Mouse (Mus musculus): ENCODE measurements at regions not wholly inside any gene's neighbourhood (a gene's known extent, or its start where the extent isn't known, plus 50 kb on each side); places are given as distances from the start of the nearest gene placed in this dataset.

- no peaks in the 10 kb centered on the region for H3K9me3 ChIP-seq
- H3K4me2 ChIP-seq: no peak overlapping the region
- WGBS: 62% methylated on average over 17 of the region's 17 CpGs
- H3K36me3 ChIP-seq: no peaks in the 10 kb centered on the region
- no peak for ATAC-seq (ENCODE audit: low FRiP score)
- no peaks in the 10 kb centered on the region for H3K27me3 ChIP-seq
- H3K9ac ChIP-seq: no peak overlapping the region
- no peak overlapping the region for H3K27ac ChIP-seq
- peaks cover 13% of the 10 kb centered on the region for H3K4me1 ChIP-seq (replicated peaks)
- no peak overlapping the region for H3K4me3 ChIP-seq
Observed at GRCm38 (mm10) chr10:44994385-44995281, 72.4 kb upstream of the Prep start.

DNA sequence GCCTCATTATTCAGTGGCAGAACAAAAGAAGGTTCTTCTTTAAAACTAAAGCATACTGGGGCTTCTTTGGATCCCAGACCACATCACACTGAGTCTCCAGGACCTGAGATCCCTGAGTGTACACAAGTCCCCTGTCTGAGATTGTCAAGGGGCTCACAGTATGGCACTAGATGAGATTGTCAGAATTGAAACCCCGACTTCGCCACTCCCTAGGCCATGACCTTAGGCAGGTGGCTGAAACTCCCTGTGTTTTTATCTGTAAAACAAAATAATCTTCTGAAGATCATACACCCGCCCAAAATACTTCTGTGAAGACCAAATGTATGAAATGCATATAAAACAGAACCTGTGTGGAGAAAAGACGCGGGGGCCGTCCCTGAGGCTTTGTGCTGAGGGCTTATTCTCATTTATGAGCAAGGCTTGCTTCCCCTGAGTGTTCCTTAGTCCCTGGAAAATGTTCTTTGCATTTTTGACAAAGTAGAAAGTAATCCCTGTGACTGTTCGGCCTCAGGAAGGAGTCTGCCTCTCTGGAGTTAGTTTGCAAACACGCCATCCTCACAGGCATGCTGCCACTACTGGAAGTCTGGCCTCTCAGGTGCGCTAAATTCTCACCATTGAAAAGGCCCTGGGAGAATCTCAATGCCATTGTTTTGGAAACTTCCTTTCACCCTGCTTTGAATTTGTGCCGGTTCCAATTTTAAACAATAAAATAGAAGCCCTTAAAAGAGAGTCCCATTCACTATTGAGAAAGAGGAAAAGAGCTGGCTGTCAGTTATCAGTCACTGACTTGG, 73.3 kb upstream of the Prep start:
- no peak overlapping the region for H3K4me3 ChIP-seq
- WGBS: 50% methylated on average over 10 of the region's 10 CpGs

GRCm38 (mm10) chr10:44989539-44989938, 77.5 kb upstream of the Prep start:
- no peak overlapping the region for H3K4me3 ChIP-seq
- no peak overlapping the region for H3K4me2 ChIP-seq
- ATAC-seq (ENCODE audit: low FRiP score): no peak
- no peaks in the 10 kb centered on the region for H3K27me3 ChIP-seq
- 79% methylated on average over 6 of the region's 6 CpGs for WGBS
- H3K9ac ChIP-seq: no peak overlapping the region
- H3K4me1 ChIP-seq (replicated peaks): peaks cover 5% of the 10 kb centered on the region; the same call in 1 of the 2 replicates
- no peaks in the 10 kb centered on the region for H3K36me3 ChIP-seq
- no peak overlapping the region for H3K27ac ChIP-seq
- no peaks in the 10 kb centered on the region for H3K9me3 ChIP-seq

More for the DNA sequence above, 73.3 kb upstream of the Prep start:
- Histone ChIP-seq H3K9me3 (no peaks in the 10 kb centered on the region), H3K27me3 (no peaks in the 10 kb centered on the region), H3K27ac (no peak overlapping the region), H3K9ac (no peak overlapping the region), H3K36me3 (no peaks in the 10 kb centered on the region), H3K4me2 (no peak overlapping the region), H3K4me1 (replicated peaks) (peaks cover 13% of the 10 kb centered on the region)
- ATAC-seq (ENCODE audit: low FRiP score): no peak

DNA sequence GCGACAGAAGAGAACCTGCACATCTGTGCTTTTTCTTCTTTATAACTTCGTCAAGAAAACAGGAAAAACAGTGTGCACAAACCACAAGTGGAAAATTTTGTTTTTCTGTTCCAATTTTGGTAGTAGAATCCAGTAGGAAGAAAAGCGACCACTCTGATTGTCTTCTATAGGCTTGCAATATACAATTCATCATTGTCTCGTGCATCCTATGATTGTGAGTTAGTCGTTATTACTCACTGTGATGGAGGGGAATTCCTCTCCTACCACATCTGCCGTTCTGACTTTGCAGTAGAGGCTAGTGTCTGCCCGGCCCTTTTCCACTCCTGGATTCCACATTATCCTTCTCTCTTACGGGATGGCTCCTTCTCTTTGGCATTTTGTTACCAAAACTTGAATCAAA, 78.2 kb upstream of the Prep start:
- ATAC-seq (ENCODE audit: low FRiP score): no peak
- Histone ChIP-seq H3K4me2 (no peak overlapping the region), H3K36me3 (no peaks in the 10 kb centered on the region), H3K27ac (no peak overlapping the region), H3K4me3 (no peak overlapping the region), H3K9ac (no peak overlapping the region), H3K9me3 (no peaks in the 10 kb centered on the region), H3K27me3 (no peaks in the 10 kb centered on the region), H3K4me1 (replicated peaks) (no peaks in the 10 kb centered on the region)
- WGBS: 85% methylated on average over 8 of the region's 8 CpGs

GRCm38 (mm10) chr10:44987615-44988014, 79.4 kb upstream of the Prep start:
- H3K27me3 ChIP-seq: no peaks in the 10 kb centered on the region
- no peaks in the 10 kb centered on the region for H3K36me3 ChIP-seq
- H3K27ac ChIP-seq: no peak overlapping the region
- no peak overlapping the region for H3K9ac ChIP-seq
- no peaks in the 10 kb centered on the region for H3K4me1 ChIP-seq (replicated peaks)
- no peaks in the 10 kb centered on the region for H3K9me3 ChIP-seq
- H3K4me2 ChIP-seq: no peak overlapping the region
- 73% methylated on average over 4 of the region's 4 CpGs for WGBS
- H3K4me3 ChIP-seq: no peak overlapping the region
- ATAC-seq (ENCODE audit: low FRiP score): no peak

GRCm38 (mm10) chr10:44981913-44982312, 85.1 kb upstream of the Prep start:
- no peak overlapping the region for H3K9ac ChIP-seq
- H3K9me3 ChIP-seq: peaks cover 4% of the 10 kb centered on the region
- no peak overlapping the region for H3K27ac ChIP-seq
- H3K27me3 ChIP-seq: no peaks in the 10 kb centered on the region
- H3K4me3 ChIP-seq: no peak overlapping the region
- no peaks in the 10 kb centered on the region for H3K4me1 ChIP-seq (replicated peaks)
- ATAC-seq (ENCODE audit: low FRiP score): no peak
- H3K36me3 ChIP-seq: no peaks in the 10 kb centered on the region
- no peak overlapping the region for H3K4me2 ChIP-seq
- 79% methylated on average over 2 of the region's 2 CpGs for WGBS

DNA sequence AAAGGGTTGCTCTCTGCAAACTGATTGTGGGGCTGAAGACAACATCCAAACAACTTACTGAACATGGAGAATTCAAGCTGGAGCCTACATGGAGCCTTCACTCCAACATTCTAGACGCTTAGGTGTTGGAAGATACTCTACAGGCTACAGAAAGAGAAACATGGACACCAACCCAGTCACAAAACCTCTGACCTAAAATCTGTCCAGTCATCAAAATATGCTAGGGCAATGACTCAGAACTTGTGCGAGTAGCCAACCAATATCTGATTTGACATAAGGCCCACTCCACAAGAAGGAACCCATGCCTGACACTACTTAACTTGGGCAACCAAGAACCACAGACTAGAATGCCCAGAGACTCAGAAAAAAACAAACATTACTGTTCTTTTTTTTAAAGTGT, 90.2 kb upstream of the Prep start:
- Histone ChIP-seq H3K4me3 (no peak overlapping the region), H3K9ac (no peak overlapping the region), H3K27me3 (no peaks in the 10 kb centered on the region), H3K27ac (no peak overlapping the region), H3K4me2 (no peak overlapping the region), H3K9me3 (peaks cover 4% of the 10 kb centered on the region), H3K4me1 (replicated peaks) (no peaks in the 10 kb centered on the region), H3K36me3 (no peaks in the 10 kb centered on the region)
- ATAC-seq (ENCODE audit: low FRiP score): no peak
- 97% methylated on average over 2 of the region's 2 CpGs for WGBS

- H3K4me1 ChIP-seq (replicated peaks): no peaks in the 10 kb centered on the region
- H3K4me2 ChIP-seq: no peak overlapping the region
- no peak overlapping the region for H3K9ac ChIP-seq
- WGBS: 62% methylated on average over 2 of the region's 2 CpGs
- H3K9me3 ChIP-seq: no peaks in the 10 kb centered on the region
- ATAC-seq (ENCODE audit: low FRiP score): no peak
- no peak overlapping the region for H3K4me3 ChIP-seq
- no peaks in the 10 kb centered on the region for H3K36me3 ChIP-seq
- H3K27me3 ChIP-seq: no peaks in the 10 kb centered on the region
- H3K27ac ChIP-seq: no peak overlapping the region
Observed at GRCm38 (mm10) chr10:44971911-44972310, 95.1 kb upstream of the Prep start.

GRCm38 (mm10) chr10:44959968-44960367, 107.0 kb upstream of the Prep start:
- Histone ChIP-seq H3K4me1 (replicated peaks) (no peaks in the 10 kb centered on the region), H3K4me2 (no peak overlapping the region), H3K27me3 (no peaks in the 10 kb centered on the region), H3K27ac (no peak overlapping the region), H3K9ac (no peak overlapping the region), H3K9me3 (no peaks in the 10 kb centered on the region), H3K4me3 (no peak overlapping the region), H3K36me3 (no peaks in the 10 kb centered on the region)
- 91% methylated on average over 3 of the region's 3 CpGs for WGBS
- no peak for ATAC-seq (ENCODE audit: low FRiP score)

DNA sequence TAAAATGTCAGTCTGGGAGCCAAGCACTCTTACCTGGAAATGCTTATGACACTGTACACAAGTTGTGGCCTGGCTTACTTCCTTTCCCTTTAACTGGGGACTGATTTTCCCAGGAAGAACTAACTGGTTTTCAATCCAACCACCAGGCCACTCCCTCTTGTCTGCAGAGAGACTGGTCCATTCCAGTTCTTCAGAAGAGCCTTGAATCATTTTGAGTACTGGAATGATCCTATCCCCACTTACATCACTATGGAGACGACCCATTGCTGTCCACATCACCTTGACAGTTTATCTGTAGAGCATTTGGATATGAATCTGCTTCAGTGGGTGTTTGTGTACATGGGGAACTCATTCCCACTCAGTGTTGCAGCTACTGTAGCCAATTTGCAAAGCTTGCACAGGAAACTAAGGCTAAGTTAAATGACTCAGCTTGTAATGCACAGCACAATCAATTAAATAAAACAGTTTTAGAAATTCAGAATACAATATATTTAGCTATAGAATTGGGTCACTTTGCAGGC, 121.7 kb upstream of the Prep start:
- Histone ChIP-seq H3K9ac (no peak overlapping the region), H3K36me3 (no peaks in the 10 kb centered on the region), H3K4me2 (no peak overlapping the region), H3K27me3 (no peaks in the 10 kb centered on the region), H3K9me3 (no peaks in the 10 kb centered on the region), H3K4me1 (replicated peaks) (no peaks in the 10 kb centered on the region), H3K27ac (no peak overlapping the region), H3K4me3 (no peak overlapping the region)
- no peak for ATAC-seq (ENCODE audit: low FRiP score)
- 66% methylated on average over 1 of the region's 1 CpGs for WGBS

DNA sequence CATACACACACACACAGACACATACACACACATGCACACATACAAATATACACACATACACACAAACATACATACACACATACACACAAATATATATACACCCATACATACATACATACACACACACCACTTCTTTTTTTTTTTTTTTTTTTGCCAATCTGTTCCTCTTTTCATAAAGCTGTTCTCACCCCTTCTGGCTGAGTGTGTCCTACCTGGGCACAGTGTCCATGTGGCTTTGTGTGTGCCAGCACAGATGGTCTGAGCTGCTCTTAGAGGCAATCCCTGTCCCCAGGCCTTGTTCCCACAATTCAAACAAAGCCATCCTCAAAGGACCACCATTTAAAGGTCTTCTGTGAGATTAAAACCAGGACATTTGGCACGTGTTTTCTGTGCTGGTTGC, 127.6 kb upstream of the Prep start:
- ATAC-seq (ENCODE audit: low FRiP score): no peak
- WGBS: 72% methylated on average over 1 of the region's 1 CpGs
- H3K4me2 ChIP-seq: no peak overlapping the region

GRCm38 (mm10) chr10:44936976-44937500, 130.0 kb upstream of the Prep start:
- WGBS: 88% methylated on average over 5 of the region's 5 CpGs

More for the DNA sequence above, 127.6 kb upstream of the Prep start:
- H3K4me3 ChIP-seq: no peak overlapping the region
- H3K27me3 ChIP-seq: no peaks in the 10 kb centered on the region
- no peaks in the 10 kb centered on the region for H3K36me3 ChIP-seq
- no peak overlapping the region for H3K9ac ChIP-seq
- H3K27ac ChIP-seq: no peak overlapping the region
- H3K4me1 ChIP-seq (replicated peaks): no peaks in the 10 kb centered on the region
- H3K9me3 ChIP-seq: no peaks in the 10 kb centered on the region

More at GRCm38 (mm10) chr10:44936976-44937500, 130.0 kb upstream of the Prep start:
- no peak overlapping the region for H3K4me3 ChIP-seq
- no peak overlapping the region for H3K27ac ChIP-seq
- H3K27me3 ChIP-seq: no peaks in the 10 kb centered on the region
- no peaks in the 10 kb centered on the region for H3K9me3 ChIP-seq
- H3K36me3 ChIP-seq: no peaks in the 10 kb centered on the region
- H3K4me1 ChIP-seq (replicated peaks): no peaks in the 10 kb centered on the region
- H3K4me2 ChIP-seq: no peak overlapping the region
- no peak for ATAC-seq (ENCODE audit: low FRiP score)
- no peak overlapping the region for H3K9ac ChIP-seq
